Mouse (Mus musculus): ENCODE data around the gene Sarnp. TPM values are rescaled to one million over a fixed set of nuclear protein-coding genes. Genes with fewer than 3 reads are reported as not detected.

Gene Sarnp
- polyA plus RNA-seq, 1 experiment from 2014 or later, result 146 TPM

GRCm38 (mm10) chr10:128921251-128921650 lies 104.1 kb downstream of the Sarnp start:
- 0 out of 2 replicates have a peak overlapping the region, but pooled peaks have one; percentile 91 for H3K4me2 ChIP-seq
- 0 out of 2 replicates have a peak overlapping the region, but pooled peaks have one; percentile 32 for H3K27ac ChIP-seq (replicated peaks)
- no peaks in the 10 kb centered on the region for H3K9me3 ChIP-seq
- WGBS, result 33% methylated on average over 1 of the region's 1 CpGs
- H3K27me3 ChIP-seq, result no peaks in the 10 kb centered on the region
- H3K36me3 ChIP-seq, result no peaks in the 10 kb centered on the region; the same call in 1 of the 2 replicates
- no peak for ATAC-seq (ENCODE audit: low FRiP score, low read depth)
- no peak overlapping the region for H3K9ac ChIP-seq
- H3K4me1 ChIP-seq (replicated peaks), result peaks cover 62% of the 10 kb centered on the region
- no peak overlapping the region for H3K4me3 ChIP-seq

GRCm38 (mm10) chr10:128921883-128922821 lies 105.0 kb downstream of the Sarnp start:
- peak overlapping the region; percentile 83 for H3K4me3 ChIP-seq
- peak overlapping the region; percentile 96 for H3K27ac ChIP-seq (replicated peaks)
- 64% methylated on average over 16 of the region's 16 CpGs for WGBS
- no peaks in the 10 kb centered on the region for H3K27me3 ChIP-seq
- H3K9me3 ChIP-seq, result no peaks in the 10 kb centered on the region
- H3K4me2 ChIP-seq, result peak overlapping the region; percentile 91
- H3K9ac ChIP-seq, result peak overlapping the region; percentile 86; the same call in 1 of the 2 replicates
- H3K36me3 ChIP-seq, result no peaks in the 10 kb centered on the region
- ATAC-seq (ENCODE audit: low FRiP score, low read depth), result no peak
- H3K4me1 ChIP-seq (replicated peaks), result peaks cover 62% of the 10 kb centered on the region

- ATAC-seq (ENCODE audit: low FRiP score, low read depth), result no peak
- H3K4me2 ChIP-seq, result peak within 1 kb of the TSS; percentile 91
- peaks cover 61% of the 10 kb centered on the region for H3K4me1 ChIP-seq (replicated peaks)
- no peaks in the 10 kb centered on the region for H3K36me3 ChIP-seq
- H3K9ac ChIP-seq, result peak within 1 kb of the TSS; percentile 86
- WGBS, result 20% methylated on average over 1 of the region's 1 CpGs
- no peaks in the 10 kb centered on the region for H3K9me3 ChIP-seq
- H3K27ac ChIP-seq (replicated peaks), result peak within 1 kb of the TSS; percentile 96
- no peaks in the 10 kb centered on the region for H3K27me3 ChIP-seq
- peak within 1 kb of the TSS; percentile 83 for H3K4me3 ChIP-seq
Observed at GRCm38 (mm10) chr10:128922822-128923012, 105.6 kb downstream of the Sarnp start, which contains the start of gene Rdh5. Gene Rdh5 (minus strand): TSS chr10:128922888.

GRCm38 (mm10) chr10:128923013-128923691 lies 106.0 kb downstream of the Sarnp start:
- peak overlapping the region; percentile 83 for H3K4me3 ChIP-seq
- no peaks in the 10 kb centered on the region for H3K36me3 ChIP-seq
- peak overlapping the region; percentile 96 for H3K27ac ChIP-seq (replicated peaks)
- H3K4me1 ChIP-seq (replicated peaks), result peaks cover 61% of the 10 kb centered on the region
- peak; percentile 92 for ATAC-seq (ENCODE audit: low FRiP score, low read depth)
- peak overlapping the region; percentile 86 for H3K9ac ChIP-seq
- H3K27me3 ChIP-seq, result no peaks in the 10 kb centered on the region
- under 1% methylated on average over 42 of the region's 42 CpGs for WGBS
- no peaks in the 10 kb centered on the region for H3K9me3 ChIP-seq
- peak overlapping the region; percentile 91 for H3K4me2 ChIP-seq

GRCm38 (mm10) chr10:128923935-128924334 lies 106.8 kb downstream of the Sarnp start, which contains the start of gene Bloc1s1:
Gene Bloc1s1 (minus strand): TSS chr10:128924035.
- no peak for ATAC-seq (ENCODE audit: low FRiP score, low read depth)
- Histone ChIP-seq H3K4me3 (peak within 1 kb of the TSS; percentile 83), H3K27ac (replicated peaks) (peak within 1 kb of the TSS; percentile 96), H3K4me1 (replicated peaks) (peaks cover 59% of the 10 kb centered on the region), H3K4me2 (peak within 1 kb of the TSS; percentile 91), H3K9me3 (no peaks in the 10 kb centered on the region), H3K27me3 (no peaks in the 10 kb centered on the region), H3K36me3 (no peaks in the 10 kb centered on the region), H3K9ac (peak within 1 kb of the TSS; percentile 86)
- 61% methylated on average over 9 of the region's 9 CpGs for WGBS

Other genes starting within 250 kb of the Sarnp start
- gene Erbb3, start 227.7 kb upstream of the Sarnp start, polyA plus RNA-seq (2015; fragmentation: Nextera tagmentation; extraction: Ambion mirVana), result 1.2 and 2.1 TPM in 2 replicates
- 359 and 409 TPM in 2 replicates for gene Rps26, start 190.6 kb upstream of the Sarnp start, polyA plus RNA-seq (2015; fragmentation: Nextera tagmentation; extraction: Ambion mirVana)
- 15.1 and 18.3 TPM in 2 replicates for gene Ikzf4, start 171.3 kb upstream of the Sarnp start, polyA plus RNA-seq (2015; fragmentation: Nextera tagmentation; extraction: Ambion mirVana)
- gene Suox, start 143.3 kb upstream of the Sarnp start, polyA plus RNA-seq (2015; fragmentation: Nextera tagmentation; extraction: Ambion mirVana), result 14.5 TPM in 2 replicates
- gene Rab5b, start 121.1 kb upstream of the Sarnp start, polyA plus RNA-seq (2015; fragmentation: Nextera tagmentation; extraction: Ambion mirVana), result 113 and 121 TPM in 2 replicates
- 0.62 and 1.1 TPM in 2 replicates for gene Pmel, start 113.1 kb upstream of the Sarnp start, polyA plus RNA-seq (2015; fragmentation: Nextera tagmentation; extraction: Ambion mirVana)
- 22.4 and 23.5 TPM in 2 replicates for gene Cdk2, start 112.3 kb upstream of the Sarnp start, polyA plus RNA-seq (2015; fragmentation: Nextera tagmentation; extraction: Ambion mirVana)
- 7.7 and 8.9 TPM in 2 replicates for gene Dgka, start 72.5 kb upstream of the Sarnp start, polyA plus RNA-seq (2015; fragmentation: Nextera tagmentation; extraction: Ambion mirVana)
- gene Pym1, start 69.4 kb upstream of the Sarnp start, polyA plus RNA-seq (2015; fragmentation: Nextera tagmentation; extraction: Ambion mirVana), result 44.5 and 47.0 TPM in 2 replicates
- 0.73 and 0.98 TPM in 2 replicates for gene Mmp19, start 26.4 kb upstream of the Sarnp start, polyA plus RNA-seq (2015; fragmentation: Nextera tagmentation; extraction: Ambion mirVana)
- 50.5 and 51.9 TPM in 2 replicates for gene Dnajc14, start 13.3 kb upstream of the Sarnp start, polyA plus RNA-seq (2015; fragmentation: Nextera tagmentation; extraction: Ambion mirVana)
- gene Tmem198b, start 13.0 kb upstream of the Sarnp start, polyA plus RNA-seq (2015; fragmentation: Nextera tagmentation; extraction: Ambion mirVana), result 17.0 and 19.9 TPM in 2 replicates
- 28.1 and 28.8 TPM in 2 replicates for gene Ormdl2, start 4.3 kb downstream of the Sarnp start, polyA plus RNA-seq (2015; fragmentation: Nextera tagmentation; extraction: Ambion mirVana)
- gene Gdf11, start 74.4 kb downstream of the Sarnp start, polyA plus RNA-seq (2015; fragmentation: Nextera tagmentation; extraction: Ambion mirVana), result 8.6 and 8.9 TPM in 2 replicates
- gene Cd63, start 83.7 kb downstream of the Sarnp start, polyA plus RNA-seq (2015; fragmentation: Nextera tagmentation; extraction: Ambion mirVana), result 262 and 274 TPM in 2 replicates
- gene Rdh5, start 105.6 kb downstream of the Sarnp start, polyA plus RNA-seq (2015; fragmentation: Nextera tagmentation; extraction: Ambion mirVana), result 20.9 and 22.1 TPM in 2 replicates
- 266 and 268 TPM in 2 replicates for gene Bloc1s1, start 106.7 kb downstream of the Sarnp start, polyA plus RNA-seq (2015; fragmentation: Nextera tagmentation; extraction: Ambion mirVana)
- gene Itga7, start 116.5 kb downstream of the Sarnp start, polyA plus RNA-seq (2015; fragmentation: Nextera tagmentation; extraction: Ambion mirVana), result 8.9 TPM in 2 replicates
- not detected in 2 replicates for gene Mettl7b, start 143.7 kb downstream of the Sarnp start, polyA plus RNA-seq (2015; fragmentation: Nextera tagmentation; extraction: Ambion mirVana)
- gene Olfr9, start 172.1 kb downstream of the Sarnp start, polyA plus RNA-seq (2015; fragmentation: Nextera tagmentation; extraction: Ambion mirVana), result not detected in 2 replicates
- not detected in 2 replicates for gene Olfr763, start 193.5 kb downstream of the Sarnp start, polyA plus RNA-seq (2015; fragmentation: Nextera tagmentation; extraction: Ambion mirVana)
- not detected in 2 replicates for gene Olfr764-ps1, start 222.6 kb downstream of the Sarnp start, polyA plus RNA-seq (2015; fragmentation: Nextera tagmentation; extraction: Ambion mirVana)
- gene Olfr765, start 232.7 kb downstream of the Sarnp start, polyA plus RNA-seq (2015; fragmentation: Nextera tagmentation; extraction: Ambion mirVana), result not detected in 2 replicates